Mouse (Mus musculus) embryonic fibroblast, embryonic 13.5 days (primary cell): ENCODE measurements around the gene Stard13. TPM values are rescaled to one million over a fixed set of nuclear protein-coding genes. Genes with fewer than 3 reads are reported as not detected.
A peak's percentile ranks its signal among the peaks of the same experiment; 100 is the strongest.

Source experiments
- H3K27ac ChIP-seq: 2 replicates; pipeline ENCODE4 v1.5.1; 2012; ENCODE audit warnings: low read length, control low read depth, inconsistent platforms; ENCODE audit not compliant: insufficient read depth
- H3K4me1 ChIP-seq: 2 replicates; pipeline ENCODE4 v1.6.1; 2011; ENCODE audit warnings: low read length; ENCODE audit not compliant: control insufficient read depth, insufficient read depth
- H3K4me3 ChIP-seq: 2 replicates; pipeline ENCODE4 v1.5.1; 2011; ENCODE audit warnings: mild to moderate bottlenecking, control low read depth, low read length; ENCODE audit not compliant: insufficient read depth
- CTCF ChIP-seq: IDR thresholded peaks from 2 replicates; pipeline ENCODE4 v1.5.1; 2011; ENCODE audit warnings: mild to moderate bottlenecking, control low read depth, low read length, moderate library complexity, borderline replicate concordance; ENCODE audit not compliant: insufficient read depth
- POLR2A ChIP-seq: IDR thresholded peaks from 2 replicates; pipeline ENCODE4 v1.6.1; 2011; ENCODE audit warnings: low read depth, mild to moderate bottlenecking, control low read depth, low read length, moderate library complexity
- polyA plus RNA-seq: library from polyadenylated mRNA; stranded (reverse); fragments of >200 nt; gene quantifications from 2 replicates; pipeline ENCODE4 v1.2.4, GENCODE M21; 2011; ENCODE audit warnings: low read depth; ENCODE audit not compliant: missing spikeins, insufficient read length

Gene Stard13
- polyA plus RNA-seq, 1 experiment = 19.1 TPM

GRCm38 (mm10) chr5:151168191-151168590 is 65.4 kb downstream of the Stard13 start:
- Histone ChIP-seq H3K27ac (no peak overlapping the region; the same call in 1 of the 2 replicates), H3K4me1 (peaks cover 20% of the 10 kb centered on the region), H3K4me3 (no peak overlapping the region)
- TF ChIP-seq CTCF (no peak), POLR2A (no peak)

GRCm38 (mm10) chr5:151167641-151168040 is 66.0 kb downstream of the Stard13 start:
- TF ChIP-seq POLR2A (no peak), CTCF (no peak)
- Histone ChIP-seq H3K4me1 (peaks cover 15% of the 10 kb centered on the region), H3K27ac (no peak overlapping the region)

GRCm38 (mm10) chr5:151166266-151166665 is 67.4 kb downstream of the Stard13 start:
- TF ChIP-seq POLR2A (no peak), CTCF (no peak)
- Histone ChIP-seq H3K27ac (peak overlapping the region; percentile 71), H3K4me1 (peaks cover 15% of the 10 kb centered on the region), H3K4me3 (no peak overlapping the region)

More at GRCm38 (mm10) chr5:151167641-151168040, 66.0 kb downstream of the Stard13 start:
- no peak overlapping the region for H3K4me3 ChIP-seq

DNA sequence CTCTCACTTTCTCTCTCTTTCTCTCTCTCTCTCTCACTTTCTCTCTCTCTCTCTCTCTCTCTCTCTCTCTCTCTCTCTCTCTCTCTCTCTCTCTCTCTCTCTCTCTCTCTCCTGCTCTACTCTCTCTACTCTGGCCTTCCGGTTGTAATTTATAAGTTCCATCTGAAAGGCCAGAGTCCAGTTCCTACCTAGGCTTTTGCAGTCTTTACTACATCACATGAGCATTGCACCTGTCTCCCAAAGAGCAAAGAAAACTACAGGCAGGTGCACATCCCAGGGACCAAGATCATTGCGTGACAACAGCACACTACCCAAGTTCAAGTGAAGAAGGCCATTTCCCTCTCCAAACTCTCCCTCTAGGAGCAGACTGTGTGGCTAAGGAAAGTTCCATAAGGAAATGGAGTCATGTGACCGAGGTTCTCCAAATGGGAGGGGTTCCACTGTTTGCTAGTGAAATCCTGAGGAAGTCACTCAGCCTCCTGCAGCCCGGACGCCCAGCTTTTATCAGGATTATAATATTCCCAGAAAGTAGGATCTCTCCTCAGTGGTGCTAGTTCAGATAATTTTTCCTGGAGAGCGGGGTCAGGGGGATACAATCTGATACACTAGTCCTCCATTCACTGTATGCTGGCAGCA is 68.1 kb downstream of the Stard13 start:
- Histone ChIP-seq H3K27ac (peak overlapping the region; percentile 71; the same call in 1 of the 2 replicates), H3K4me1 (peaks cover 15% of the 10 kb centered on the region), H3K4me3 (no peak overlapping the region)
- TF ChIP-seq CTCF = no peak
- no peak for TF ChIP-seq POLR2A

- Histone ChIP-seq H3K4me1 (peaks cover 15% of the 10 kb centered on the region), H3K4me3 (no peak overlapping the region), H3K27ac (peak overlapping the region; percentile 19; the same call in 1 of the 2 replicates)
- TF ChIP-seq CTCF (no peak), POLR2A (no peak)
Observed at GRCm38 (mm10) chr5:151164815-151165214, 68.8 kb downstream of the Stard13 start.

DNA sequence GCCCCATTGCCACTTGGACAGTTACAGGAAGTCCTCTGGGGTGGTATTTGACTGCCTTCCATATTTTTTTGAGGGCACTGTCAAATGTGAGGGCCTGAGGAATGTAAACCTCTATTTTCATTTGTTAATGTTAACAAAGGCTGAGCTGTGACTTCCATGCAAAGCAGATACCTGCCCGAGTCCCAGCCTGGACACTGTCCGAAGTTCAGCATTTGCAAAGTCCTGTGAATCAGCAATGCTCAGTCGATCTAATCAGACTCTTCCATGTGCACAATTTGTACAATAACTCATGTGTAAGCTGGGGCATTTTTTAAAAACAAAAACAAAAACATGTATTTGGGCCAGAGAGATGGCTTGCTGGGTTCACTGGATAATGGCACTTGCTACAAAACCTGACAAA is 71.0 kb downstream of the Stard13 start:
- Histone ChIP-seq H3K4me1 (peaks cover 15% of the 10 kb centered on the region), H3K4me3 (no peak overlapping the region)
- no peak for TF ChIP-seq POLR2A
- no peak for TF ChIP-seq CTCF

GRCm38 (mm10) chr5:151155247-151155646 is 78.4 kb downstream of the Stard13 start:
- peaks cover 8% of the 10 kb centered on the region for H3K4me1 ChIP-seq
- peak overlapping the region; percentile 22 for H3K27ac ChIP-seq
- TF ChIP-seq CTCF (no peak), POLR2A (no peak)
- no peak overlapping the region for H3K4me3 ChIP-seq

More for the DNA sequence above, 71.0 kb downstream of the Stard13 start:
- no peak overlapping the region for H3K27ac ChIP-seq

- peak overlapping the region; percentile 22 for H3K27ac ChIP-seq
Observed at GRCm38 (mm10) chr5:151154780-151155179, 78.9 kb downstream of the Stard13 start.

GRCm38 (mm10) chr5:151154030-151154429 is 79.6 kb downstream of the Stard13 start:
- Histone ChIP-seq H3K4me3 (no peak overlapping the region), H3K4me1 (peaks cover 8% of the 10 kb centered on the region), H3K27ac (peak overlapping the region; percentile 24; the same call in 1 of the 2 replicates)
- TF ChIP-seq CTCF (no peak), POLR2A (no peak)

More at GRCm38 (mm10) chr5:151154780-151155179, 78.9 kb downstream of the Stard13 start:
- TF ChIP-seq POLR2A (no peak), CTCF (no peak)
- Histone ChIP-seq H3K4me1 (peaks cover 8% of the 10 kb centered on the region), H3K4me3 (no peak overlapping the region)

DNA sequence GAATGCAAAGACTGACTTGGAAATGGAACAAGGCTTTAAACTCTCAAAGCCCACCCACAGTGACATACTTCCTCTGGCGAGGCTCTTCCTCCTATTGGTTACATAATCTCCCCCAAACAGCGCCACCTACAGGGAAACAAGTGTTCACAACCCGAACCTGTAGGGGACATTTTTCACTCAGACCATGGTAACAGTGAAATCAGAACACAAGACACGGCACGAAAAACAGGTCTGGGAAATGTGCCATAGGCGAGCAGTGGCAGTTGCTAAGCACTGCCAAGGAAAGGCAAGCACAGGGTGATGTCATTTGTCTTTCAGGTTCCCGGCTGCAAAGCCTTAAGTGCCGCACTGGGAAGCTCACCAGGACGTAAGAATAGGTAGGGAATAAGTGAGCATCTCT is 82.1 kb downstream of the Stard13 start:
- Histone ChIP-seq H3K27ac (no peak overlapping the region), H3K4me3 (no peak overlapping the region), H3K4me1 (peaks cover 8% of the 10 kb centered on the region)
- TF ChIP-seq POLR2A (no peak), CTCF (no peak)

- Histone ChIP-seq H3K4me1 (no peaks in the 10 kb centered on the region; the same call in 1 of the 2 replicates), H3K4me3 (no peak overlapping the region), H3K27ac (no peak overlapping the region)
- no peak for TF ChIP-seq POLR2A
- no peak for TF ChIP-seq CTCF
Observed at GRCm38 (mm10) chr5:151149509-151149908, 84.1 kb downstream of the Stard13 start.
